Mouse (Mus musculus): ENCODE results near the gene Prcd. TPM values are rescaled to one million over a fixed set of nuclear protein-coding genes. Genes with fewer than 3 reads are reported as not detected.
A peak's percentile ranks its signal among the peaks of the same experiment; 100 is the strongest.
"Not testable (repeated sequence)": the region's sequence is repeated elsewhere in the genome, so short reads cannot be mapped to it uniquely, and the experiment has no call there.

The Prcd gene
- total RNA-seq (2014; fragmentation: Nextera tagmentation) (2.1 TPM in 1 of 2 replicates, not detected in the other), total RNA-seq (2017) (not detected in 2 replicates)

- no peak for ATAC-seq (replicated peaks; ENCODE audit: low FRiP score, low TSS enrichment, poor library complexity, severe bottlenecking)
Measured at GRCm38 (mm10) chr11:116653234-116653633, at the start of gene Prcd. Gene Prcd, plus strand, starts transcription at chr11:116653534.

- ATAC-seq (replicated peaks; ENCODE audit: low FRiP score, low TSS enrichment, poor library complexity, severe bottlenecking): no peak
Measured at GRCm38 (mm10) chr11:116604097-116604496, 49.2 kb upstream of the Prcd start.

GRCm38 (mm10) chr11:116607717-116608116, 45.6 kb upstream of the Prcd start:
- ATAC-seq (replicated peaks; ENCODE audit: low FRiP score, low TSS enrichment, poor library complexity, severe bottlenecking): no peak

- ATAC-seq (replicated peaks; ENCODE audit: low FRiP score, low TSS enrichment, poor library complexity, severe bottlenecking): no peak
Measured at GRCm38 (mm10) chr11:116609965-116610630, 43.2 kb upstream of the Prcd start.

GRCm38 (mm10) chr11:116611168-116611567, 42.2 kb upstream of the Prcd start:
- ATAC-seq (replicated peaks; ENCODE audit: low FRiP score, low TSS enrichment, poor library complexity, severe bottlenecking): not testable (repeated sequence)

- no peak for ATAC-seq (replicated peaks; ENCODE audit: low FRiP score, low TSS enrichment, poor library complexity, severe bottlenecking)
Measured at GRCm38 (mm10) chr11:116611883-116612282, 41.5 kb upstream of the Prcd start.

- ATAC-seq (replicated peaks; ENCODE audit: low FRiP score, low TSS enrichment, poor library complexity, severe bottlenecking): no peak
Measured at GRCm38 (mm10) chr11:116612554-116612953, 40.8 kb upstream of the Prcd start.

GRCm38 (mm10) chr11:116613234-116613633, 40.1 kb upstream of the Prcd start:
- no peak for ATAC-seq (replicated peaks; ENCODE audit: low FRiP score, low TSS enrichment, poor library complexity, severe bottlenecking)

- peak; percentile 56 for ATAC-seq (replicated peaks; ENCODE audit: low FRiP score, low TSS enrichment, poor library complexity, severe bottlenecking)
Measured at GRCm38 (mm10) chr11:116615735-116616437, 37.4 kb upstream of the Prcd start.

GRCm38 (mm10) chr11:116616438-116617118, 36.8 kb upstream of the Prcd start:
- no peak for ATAC-seq (replicated peaks; ENCODE audit: low FRiP score, low TSS enrichment, poor library complexity, severe bottlenecking)

GRCm38 (mm10) chr11:116617641-116618040, 35.7 kb upstream of the Prcd start:
- no peak for ATAC-seq (replicated peaks; ENCODE audit: low FRiP score, low TSS enrichment, poor library complexity, severe bottlenecking)

GRCm38 (mm10) chr11:116618666-116619065, 34.7 kb upstream of the Prcd start:
- ATAC-seq (replicated peaks; ENCODE audit: low FRiP score, low TSS enrichment, poor library complexity, severe bottlenecking): no peak

- no peak for ATAC-seq (replicated peaks; ENCODE audit: low FRiP score, low TSS enrichment, poor library complexity, severe bottlenecking)
Measured at GRCm38 (mm10) chr11:116619156-116619555, 34.2 kb upstream of the Prcd start.

- ATAC-seq (replicated peaks; ENCODE audit: low FRiP score, low TSS enrichment, poor library complexity, severe bottlenecking): no peak
Measured at GRCm38 (mm10) chr11:116619561-116619960, 33.8 kb upstream of the Prcd start.

GRCm38 (mm10) chr11:116620073-116620472, 33.3 kb upstream of the Prcd start:
- peak; percentile 56 for ATAC-seq (replicated peaks; ENCODE audit: low FRiP score, low TSS enrichment, poor library complexity, severe bottlenecking)

- ATAC-seq (replicated peaks; ENCODE audit: low FRiP score, low TSS enrichment, poor library complexity, severe bottlenecking): 0 out of 2 replicates have a peak, but pooled peaks have one; percentile 5
Measured at GRCm38 (mm10) chr11:116620559-116621253, 32.6 kb upstream of the Prcd start.

GRCm38 (mm10) chr11:116621258-116621704, 32.1 kb upstream of the Prcd start:
- no peak for ATAC-seq (replicated peaks; ENCODE audit: low FRiP score, low TSS enrichment, poor library complexity, severe bottlenecking)

- no peak for ATAC-seq (replicated peaks; ENCODE audit: low FRiP score, low TSS enrichment, poor library complexity, severe bottlenecking)
Measured at GRCm38 (mm10) chr11:116623281-116624124, 29.8 kb upstream of the Prcd start.

All from megakaryocyte-erythroid progenitor cell, adult 5-6 weeks (primary cell).